Mouse (Mus musculus) limb, embryonic 14.5 days (tissue): ENCODE data around the gene Gm17087. TPM values are rescaled to one million over a fixed set of nuclear protein-coding genes. Genes with fewer than 3 reads are reported as not detected.

Experiments used
- ATAC-seq: fragments of 200-750 bp; cut with Nextera tagmentation; 2 replicates; pipeline ENCODE4 v1.8.0; 2017; ENCODE audit warnings: low read depth, moderate number of reproducible peaks, moderate TSS enrichment; ENCODE audit not compliant: low FRiP score
- DNase-seq: peaks from one replicate; pipeline ENCODE4 v3.0.0-alpha.2; 2015; ENCODE audit warnings: low spot score
- H3K27ac ChIP-seq: fragments of 300-500 bp; sonication (generic); replicated peaks from 2 replicates; pipeline ENCODE4 v1.5.1; 2014; ENCODE audit warnings: low read depth, mild to moderate bottlenecking, low read length, moderate library complexity, mixed read lengths
- H3K27me3 ChIP-seq: fragments of 300-500 bp; sonication (generic); 2 replicates; pipeline ENCODE4 v1.6.1; 2014; ENCODE audit warnings: low read length, mixed read lengths; ENCODE audit not compliant: control insufficient read depth, insufficient read depth
- H3K36me3 ChIP-seq: fragments of 300-500 bp; sonication (generic); 2 replicates; pipeline ENCODE4 v1.6.1; 2014; ENCODE audit warnings: mild to moderate bottlenecking, low read length, moderate library complexity, mixed read lengths; ENCODE audit not compliant: control insufficient read depth, insufficient read depth
- H3K4me1 ChIP-seq: fragments of 300-500 bp; sonication (generic); 2 replicates; pipeline ENCODE4 v1.6.1; 2014; ENCODE audit warnings: antibody characterized with exemption, low read length, mixed read lengths; ENCODE audit not compliant: control insufficient read depth, insufficient read depth
- H3K4me2 ChIP-seq: fragments of 300-500 bp; sonication (generic); replicated peaks from 2 replicates; pipeline ENCODE4 v1.6.1; 2014; ENCODE audit warnings: low read depth, mild to moderate bottlenecking, low read length, moderate library complexity; ENCODE audit not compliant: severe bottlenecking
- H3K4me3 ChIP-seq: fragments of 300-500 bp; sonication (generic); replicated peaks from 2 replicates; pipeline ENCODE4 v1.5.1; 2014; ENCODE audit warnings: low read length
- H3K9ac ChIP-seq: fragments of 300-500 bp; sonication (generic); 2 replicates; pipeline ENCODE4 v1.6.1; 2014; ENCODE audit warnings: mild to moderate bottlenecking, low read depth, low read length, moderate library complexity; ENCODE audit not compliant: severe bottlenecking
- H3K9me3 ChIP-seq: fragments of 300-500 bp; sonication (generic); 2 replicates; pipeline ENCODE4 v1.6.1; 2016; ENCODE audit warnings: low read length; ENCODE audit not compliant: control insufficient read depth
- POLR2A ChIP-seq: fragments of 200-500 bp; IDR thresholded peaks from 2 replicates; pipeline ENCODE4 v1.8.0; 2012; ENCODE audit warnings: inconsistent platforms, mild to moderate bottlenecking, moderate library complexity, borderline replicate concordance; ENCODE audit not compliant: insufficient read depth, insufficient read length; ENCODE audit errors: extremely low read depth
- WGBS: fragments of 180-500 bp; shearing (Covaris S2); extraction: QIAGEN DNeasy Blood & Tissue Kit; methylation state at CpG from one replicate; pipeline ENCODE4 v1.1.7; 2014; 5-methylcytosine and 5-hydroxymethylcytosine counted together
- polyA plus RNA-seq, 2 experiments: library from polyadenylated mRNA; depleted of rRNA in 1 of 2; stranded (reverse) in 1 of 2; unstranded in 1 of 2; fragments of >200 nt; fragmentation: Nextera tagmentation in 1 of 2; extraction: Ambion mirVana in 1 of 2; gene quantifications; 2 replicates each; pipeline versions ENCODE4 v1.2.1 to v1.2.3; 2012 to 2014

Gene Gm17087
- polyA plus RNA-seq, 2 experiments = not detected

- Histone ChIP-seq H3K4me2 (no peak overlapping the region), H3K4me3 (no peak overlapping the region), H3K36me3 (no peaks in the 10 kb centered on the region), H3K9ac (no peak overlapping the region), H3K27ac (no peak overlapping the region), H3K4me1 (no peaks in the 10 kb centered on the region), H3K27me3 (no peaks in the 10 kb centered on the region), H3K9me3 (no peaks in the 10 kb centered on the region)
- DNase-seq (no peak), ATAC-seq (no peak)
- 83% methylated on average over 9 of the region's 9 CpGs for WGBS
- no peak for TF ChIP-seq POLR2A
Observed at GRCm38 (mm10) chr17:8555785-8556184, 11.0 kb downstream of the Gm17087 start.

- H3K36me3 ChIP-seq = no peaks in the 10 kb centered on the region
- H3K27ac ChIP-seq = no peak overlapping the region
- H3K4me2 ChIP-seq = no peak overlapping the region
- H3K27me3 ChIP-seq = no peaks in the 10 kb centered on the region
- no peak overlapping the region for H3K4me3 ChIP-seq
- no peaks in the 10 kb centered on the region for H3K4me1 ChIP-seq
- DNase-seq (no peak), ATAC-seq (no peak)
- 85% methylated on average over 6 of the region's 6 CpGs for WGBS
- no peak overlapping the region for H3K9ac ChIP-seq
- no peaks in the 10 kb centered on the region for H3K9me3 ChIP-seq
- no peak for TF ChIP-seq POLR2A
Observed at GRCm38 (mm10) chr17:8554219-8554618, 12.5 kb downstream of the Gm17087 start.

- Histone ChIP-seq H3K9ac (no peak overlapping the region), H3K9me3 (no peaks in the 10 kb centered on the region), H3K27ac (no peak overlapping the region), H3K36me3 (no peaks in the 10 kb centered on the region), H3K4me3 (no peak overlapping the region), H3K4me1 (no peaks in the 10 kb centered on the region), H3K4me2 (no peak overlapping the region), H3K27me3 (no peaks in the 10 kb centered on the region)
- 68% methylated on average over 3 of the region's 3 CpGs for WGBS
- no peak for TF ChIP-seq POLR2A
- no peak for ATAC-seq
- no peak for DNase-seq
Observed at GRCm38 (mm10) chr17:8553601-8554000, 13.1 kb downstream of the Gm17087 start.

- Histone ChIP-seq H3K9me3 (no peaks in the 10 kb centered on the region), H3K27me3 (no peaks in the 10 kb centered on the region), H3K4me2 (no peak overlapping the region), H3K4me1 (no peaks in the 10 kb centered on the region), H3K27ac (no peak overlapping the region), H3K36me3 (no peaks in the 10 kb centered on the region), H3K4me3 (no peak overlapping the region), H3K9ac (no peak overlapping the region)
- TF ChIP-seq POLR2A = no peak
- WGBS = 80% methylated on average over 8 of the region's 8 CpGs
- DNase-seq (no peak), ATAC-seq (no peak)
Observed at GRCm38 (mm10) chr17:8552346-8553035, 14.3 kb downstream of the Gm17087 start.

- no peak for DNase-seq
Observed at GRCm38 (mm10) chr17:8551641-8552040, 15.1 kb downstream of the Gm17087 start.

GRCm38 (mm10) chr17:8548733-8549132, 18.0 kb downstream of the Gm17087 start:
- H3K4me1 ChIP-seq = no peaks in the 10 kb centered on the region
- no peak overlapping the region for H3K4me3 ChIP-seq
- H3K27me3 ChIP-seq = no peaks in the 10 kb centered on the region
- H3K27ac ChIP-seq = no peak overlapping the region
- DNase-seq = no peak
- H3K36me3 ChIP-seq = no peaks in the 10 kb centered on the region
- ATAC-seq = no peak
- WGBS = 86% methylated on average over 4 of the region's 4 CpGs
- H3K4me2 ChIP-seq = no peak overlapping the region
- no peaks in the 10 kb centered on the region for H3K9me3 ChIP-seq
- no peak for TF ChIP-seq POLR2A
- H3K9ac ChIP-seq = no peak overlapping the region

More at GRCm38 (mm10) chr17:8551641-8552040, 15.1 kb downstream of the Gm17087 start:
- Histone ChIP-seq H3K9ac (no peak overlapping the region), H3K9me3 (no peaks in the 10 kb centered on the region), H3K27ac (no peak overlapping the region), H3K4me3 (no peak overlapping the region), H3K4me2 (no peak overlapping the region), H3K36me3 (no peaks in the 10 kb centered on the region), H3K27me3 (no peaks in the 10 kb centered on the region), H3K4me1 (no peaks in the 10 kb centered on the region)
- no peak for ATAC-seq
- TF ChIP-seq POLR2A = no peak
- 65% methylated on average over 3 of the region's 3 CpGs for WGBS
